Mouse (Mus musculus) adrenal gland, postnatal 0 days (tissue): ENCODE data around the gene 5730480H06Rik. TPM values are rescaled to one million over a fixed set of nuclear protein-coding genes. Genes with fewer than 3 reads are reported as not detected.

Source experiments
- polyA plus RNA-seq: library from polyadenylated mRNA; unstranded; fragments of >200 nt; fragmentation: Nextera tagmentation; extraction: Ambion mirVana; gene quantifications from 2 replicates; pipeline ENCODE4 v1.2.1, GENCODE M21; 2015

5730480H06Rik gene
- polyA plus RNA-seq, result 21.6 and 22.9 TPM in 2 replicates

GRCm38 (mm10) chr5:48327652-48328051 is at the start of gene 5730480H06Rik:
5730480H06Rik (plus strand) TSS chr5:48327952.

